Mouse (Mus musculus) heart, embryonic 11.5 days (tissue): Measurements from ENCODE around the gene Inpp4b. TPM values are rescaled to one million over a fixed set of nuclear protein-coding genes. Genes with fewer than 3 reads are reported as not detected.

Source experiments
- ATAC-seq: fragments of 200-750 bp; cut with Nextera tagmentation; replicated peaks from 2 replicates; pipeline ENCODE4 v1.8.0; 2017; ENCODE audit warnings: moderate library complexity; ENCODE audit not compliant: insufficient number of reproducible peaks, low FRiP score, low TSS enrichment
- H3K27ac ChIP-seq: fragments of 300-500 bp; sonication (generic); 2 replicates; pipeline ENCODE4 v1.5.1; 2014; ENCODE audit warnings: mild to moderate bottlenecking, low read depth, low read length
- H3K27me3 ChIP-seq: fragments of 300-500 bp; sonication (generic); 2 replicates; pipeline ENCODE4 v1.6.1; 2014; ENCODE audit warnings: mild to moderate bottlenecking, low read length, mixed read lengths; ENCODE audit not compliant: control insufficient read depth, insufficient read depth
- H3K36me3 ChIP-seq: fragments of 300-500 bp; sonication (generic); 2 replicates; pipeline ENCODE4 v1.6.1; 2014; ENCODE audit warnings: mild to moderate bottlenecking, low read length, moderate library complexity, mixed read lengths; ENCODE audit not compliant: control insufficient read depth, insufficient read depth
- H3K4me1 ChIP-seq: fragments of 300-500 bp; sonication (generic); 2 replicates; pipeline ENCODE4 v1.6.1; 2014; ENCODE audit warnings: low read length; ENCODE audit not compliant: control insufficient read depth, insufficient read depth
- H3K4me2 ChIP-seq: fragments of 300-500 bp; sonication (generic); 2 replicates; pipeline ENCODE4 v1.6.1; 2014; ENCODE audit warnings: mild to moderate bottlenecking, moderate library complexity
- H3K4me3 ChIP-seq: fragments of 300-500 bp; sonication (generic); 2 replicates; pipeline ENCODE4 v1.5.1; 2014; ENCODE audit warnings: low read depth, low read length
- H3K9ac ChIP-seq: fragments of 300-500 bp; sonication (generic); 2 replicates; pipeline ENCODE4 v1.6.1; 2014; ENCODE audit warnings: mild to moderate bottlenecking, low read depth, low read length, moderate library complexity
- H3K9me3 ChIP-seq: fragments of 300-500 bp; sonication (generic); replicated peaks from 2 replicates; pipeline ENCODE4 v1.6.1; 2016; ENCODE audit warnings: low read length; ENCODE audit not compliant: control insufficient read depth
- WGBS: fragments of 180-500 bp; shearing (Covaris S2); extraction: QIAGEN DNeasy Blood & Tissue Kit; methylation state at CpG from one replicate; pipeline ENCODE4 v1.1.7; 2014; ENCODE audit not compliant: insufficient replicate concordance; 5-methylcytosine and 5-hydroxymethylcytosine counted together
- polyA plus RNA-seq: library from polyadenylated mRNA; unstranded; fragments of >200 nt; fragmentation: Nextera tagmentation; extraction: Ambion mirVana; gene quantifications from 2 replicates; pipeline ENCODE4 v1.2.1, GENCODE M21; 2014

Gene Inpp4b
- polyA plus RNA-seq, 1 experiment from 2014 or later, result 8.0 TPM

DNA sequence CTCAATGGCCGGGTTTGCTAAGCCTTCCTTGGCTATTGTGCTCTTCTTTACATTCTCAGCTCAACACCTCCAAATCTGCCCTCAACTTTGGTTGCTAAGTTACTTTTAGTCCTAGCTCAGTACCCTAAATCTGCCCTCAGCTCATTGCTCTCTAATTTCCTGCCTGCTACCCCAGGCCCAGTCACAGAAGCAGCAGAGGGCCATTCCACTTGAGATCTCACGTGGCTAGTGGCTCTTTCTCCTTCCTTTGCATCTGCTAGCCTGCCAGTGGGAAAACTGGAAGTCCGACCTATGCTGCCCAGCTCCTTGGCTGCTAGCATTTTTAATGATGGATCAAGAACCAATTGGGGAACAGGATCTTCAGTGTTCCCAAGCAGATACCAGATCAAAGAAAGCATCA, 472.4 kb downstream of the Inpp4b start:
- Histone ChIP-seq H3K27me3 (no peaks in the 10 kb centered on the region), H3K4me1 (no peaks in the 10 kb centered on the region; the same call in 1 of the 2 replicates), H3K4me2 (no peak overlapping the region), H3K9me3 (no peaks in the 10 kb centered on the region), H3K27ac (no peak overlapping the region), H3K4me3 (no peak overlapping the region), H3K36me3 (no peaks in the 10 kb centered on the region), H3K9ac (no peak overlapping the region)
- ATAC-seq, result no peak
- 45% methylated on average over 3 of the region's 3 CpGs for WGBS

DNA sequence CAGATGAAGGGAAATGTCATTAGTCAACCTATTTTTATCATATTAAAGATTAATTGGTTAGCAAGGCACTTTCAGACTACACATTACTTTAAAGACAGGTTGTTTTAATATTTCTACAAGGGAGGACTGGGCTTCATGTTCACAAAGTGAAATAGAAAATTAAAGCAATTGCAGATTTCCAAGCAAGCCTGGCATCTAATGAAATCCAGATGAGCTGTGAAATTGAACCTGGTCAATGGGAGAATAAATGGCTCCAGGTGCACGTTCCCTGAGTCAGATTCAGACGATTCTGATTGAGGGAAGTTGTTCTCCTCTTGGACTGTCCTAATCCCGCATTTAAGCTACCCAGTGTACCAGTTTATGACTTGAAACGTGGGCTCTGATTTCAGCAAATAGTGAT, 473.2 kb downstream of the Inpp4b start:
- Histone ChIP-seq H3K27me3 (no peaks in the 10 kb centered on the region), H3K36me3 (no peaks in the 10 kb centered on the region), H3K27ac (no peak overlapping the region), H3K9me3 (no peaks in the 10 kb centered on the region), H3K4me3 (no peak overlapping the region), H3K4me2 (no peak overlapping the region), H3K4me1 (no peaks in the 10 kb centered on the region; the same call in 1 of the 2 replicates), H3K9ac (no peak overlapping the region)
- 65% methylated on average over 4 of the region's 4 CpGs for WGBS
- ATAC-seq, result no peak

DNA sequence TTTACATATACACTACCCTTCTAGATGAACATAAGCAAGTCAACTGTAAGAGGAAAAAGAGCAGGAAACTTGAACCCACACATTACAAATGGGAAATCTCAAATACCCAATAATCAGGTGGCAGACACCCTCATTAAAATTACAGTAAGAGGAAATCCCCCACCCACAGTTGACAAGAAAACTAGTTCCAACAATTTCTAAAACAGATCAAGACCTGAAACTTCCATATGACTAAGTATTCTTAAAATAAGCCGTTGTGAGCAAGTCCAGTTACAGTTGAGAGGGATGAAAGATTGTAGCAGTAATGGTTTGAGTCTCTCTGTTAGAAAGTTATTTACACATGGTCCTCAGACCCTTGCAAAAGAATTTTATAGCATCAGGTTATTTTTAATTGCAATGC, 480.8 kb downstream of the Inpp4b start:
- Histone ChIP-seq H3K9ac (no peak overlapping the region), H3K36me3 (no peaks in the 10 kb centered on the region), H3K9me3 (no peaks in the 10 kb centered on the region), H3K4me2 (no peak overlapping the region), H3K27me3 (no peaks in the 10 kb centered on the region), H3K4me3 (no peak overlapping the region), H3K4me1 (no peaks in the 10 kb centered on the region), H3K27ac (no peak overlapping the region)
- ATAC-seq, result no peak
- WGBS, result 81% methylated on average over 1 of the region's 1 CpGs

DNA sequence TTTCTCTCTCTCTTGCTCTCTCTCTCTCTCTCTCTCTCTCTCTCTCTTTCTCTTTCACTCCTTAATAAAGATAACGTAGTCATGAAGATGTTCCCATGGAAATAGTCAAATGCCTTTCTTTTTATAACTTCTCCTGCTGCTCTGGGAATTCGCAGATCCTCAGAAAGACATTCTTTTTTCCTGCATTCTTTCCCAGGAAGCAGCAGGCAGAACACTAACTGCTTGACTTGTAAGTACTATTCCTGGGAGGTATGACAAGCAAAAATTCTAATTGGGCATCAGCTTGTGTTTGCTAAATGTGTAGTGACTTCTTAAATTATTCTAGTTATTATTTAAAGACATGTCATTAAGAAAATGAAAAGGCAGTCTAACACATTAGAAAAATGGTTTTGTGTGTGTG, 482.6 kb downstream of the Inpp4b start:
- no peaks in the 10 kb centered on the region for H3K4me1 ChIP-seq
- no peak overlapping the region for H3K4me3 ChIP-seq
- H3K9me3 ChIP-seq, result no peaks in the 10 kb centered on the region
- no peak overlapping the region for H3K27ac ChIP-seq
- no peak overlapping the region for H3K9ac ChIP-seq
- no peaks in the 10 kb centered on the region for H3K27me3 ChIP-seq
- H3K4me2 ChIP-seq, result no peak overlapping the region
- ATAC-seq, result no peak
- no peaks in the 10 kb centered on the region for H3K36me3 ChIP-seq
- 27% methylated on average over 2 of the region's 2 CpGs for WGBS

DNA sequence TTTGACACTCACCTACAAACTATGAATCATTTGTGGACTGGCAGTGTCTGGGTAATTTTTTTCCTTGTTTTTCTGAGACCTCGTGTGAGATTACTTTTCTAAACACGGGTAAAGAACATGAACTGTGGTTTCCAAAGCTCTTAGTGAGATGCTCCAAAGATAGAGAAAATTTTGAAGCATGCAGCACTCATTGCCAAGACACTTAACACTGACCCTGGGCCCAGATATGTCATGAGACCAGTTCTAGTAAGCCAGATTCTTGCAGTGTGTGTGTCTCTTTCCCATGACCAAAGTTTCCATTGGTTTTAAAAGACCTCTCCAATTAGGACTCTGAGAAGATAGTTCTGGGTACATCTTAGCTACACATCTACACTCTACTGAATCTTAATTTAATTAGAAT, 484.1 kb downstream of the Inpp4b start:
- H3K4me3 ChIP-seq, result no peak overlapping the region
- H3K9ac ChIP-seq, result no peak overlapping the region
- H3K4me2 ChIP-seq, result no peak overlapping the region
- H3K4me1 ChIP-seq, result no peaks in the 10 kb centered on the region
- H3K36me3 ChIP-seq, result no peaks in the 10 kb centered on the region
- H3K27me3 ChIP-seq, result no peaks in the 10 kb centered on the region
- WGBS, result 57% methylated on average over 2 of the region's 2 CpGs
- no peak overlapping the region for H3K27ac ChIP-seq
- ATAC-seq, result no peak
- no peaks in the 10 kb centered on the region for H3K9me3 ChIP-seq

DNA sequence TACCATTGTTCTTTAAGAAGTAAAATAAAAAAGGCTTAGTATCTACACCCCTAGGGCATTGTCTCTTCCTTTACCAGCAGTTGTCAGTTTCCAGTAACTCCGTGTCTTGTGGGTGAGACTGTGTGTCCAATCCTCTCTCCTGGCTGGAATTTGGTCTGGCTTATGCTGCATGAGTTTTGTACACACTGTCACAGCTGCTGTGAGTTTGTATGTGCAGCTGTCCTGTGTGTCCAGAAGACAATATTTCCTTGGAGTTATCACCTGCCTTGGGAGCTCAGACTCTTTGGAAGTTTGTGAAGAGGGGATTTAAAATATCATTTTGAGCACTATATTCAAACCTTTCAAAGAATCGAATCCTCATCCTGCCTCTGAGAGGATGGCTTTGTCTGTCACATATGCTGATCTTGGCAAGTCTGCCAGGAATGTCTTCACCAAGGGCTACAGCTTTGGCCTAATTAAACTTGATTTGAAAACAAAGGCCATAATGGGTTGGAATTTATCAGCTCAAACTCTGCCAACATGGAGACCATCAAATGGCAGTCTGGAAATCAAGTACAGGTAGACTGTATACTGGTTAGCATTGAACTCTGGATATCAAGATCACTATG, 485.1 kb downstream of the Inpp4b start:
- no peak for ATAC-seq
- H3K27me3 ChIP-seq, result no peaks in the 10 kb centered on the region
- no peaks in the 10 kb centered on the region for H3K36me3 ChIP-seq
- H3K27ac ChIP-seq, result no peak overlapping the region
- H3K9ac ChIP-seq, result no peak overlapping the region
- H3K4me2 ChIP-seq, result no peak overlapping the region
- no peaks in the 10 kb centered on the region for H3K9me3 ChIP-seq
- WGBS, result 79% methylated on average over 2 of the region's 2 CpGs
- no peaks in the 10 kb centered on the region for H3K4me1 ChIP-seq
- no peak overlapping the region for H3K4me3 ChIP-seq

DNA sequence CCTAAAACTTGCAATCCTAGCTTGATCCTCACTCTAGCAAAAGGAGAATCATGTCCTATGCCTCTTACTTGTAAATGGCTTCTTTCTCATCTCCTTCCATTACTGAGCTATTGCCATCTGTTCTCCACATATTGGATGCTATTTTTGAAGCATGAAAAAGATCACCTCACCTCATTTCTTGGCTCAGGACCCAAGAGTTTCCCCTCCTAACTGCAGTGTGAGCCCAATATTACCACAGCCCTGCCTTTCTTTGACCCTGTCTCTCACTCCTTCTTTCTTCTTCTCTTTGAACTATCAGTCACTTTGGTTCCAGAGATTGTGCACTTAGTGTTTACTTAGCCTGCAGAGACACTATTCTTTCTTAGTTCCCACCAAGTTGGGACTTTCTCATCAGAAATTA, 489.1 kb downstream of the Inpp4b start:
- H3K4me2 ChIP-seq, result no peak overlapping the region
- H3K9me3 ChIP-seq, result no peaks in the 10 kb centered on the region
- H3K4me3 ChIP-seq, result no peak overlapping the region
- no peak overlapping the region for H3K9ac ChIP-seq
- no peaks in the 10 kb centered on the region for H3K27me3 ChIP-seq
- H3K36me3 ChIP-seq, result no peaks in the 10 kb centered on the region
- ATAC-seq, result no peak
- no peaks in the 10 kb centered on the region for H3K4me1 ChIP-seq
- H3K27ac ChIP-seq, result no peak overlapping the region

DNA sequence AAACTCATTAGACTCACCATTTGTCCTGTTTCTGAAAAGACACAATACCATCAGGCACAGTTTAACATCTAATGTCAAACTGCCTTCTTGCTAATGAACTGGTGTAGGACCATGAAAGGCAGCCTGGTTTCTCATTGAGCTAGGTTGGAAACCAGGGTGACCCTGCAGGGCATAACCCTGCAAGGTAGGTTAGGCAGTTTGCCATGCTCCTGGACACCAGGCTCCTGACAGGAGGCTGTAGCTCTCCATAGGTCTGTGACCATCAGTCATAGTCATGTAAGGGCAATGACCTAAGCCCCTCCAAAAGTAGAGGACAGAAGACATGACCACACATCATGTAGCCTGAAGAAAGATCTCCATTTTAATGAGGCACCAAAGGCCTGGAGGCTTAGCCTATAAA, 491.5 kb downstream of the Inpp4b start:
- H3K27ac ChIP-seq, result no peak overlapping the region
- no peaks in the 10 kb centered on the region for H3K9me3 ChIP-seq
- no peaks in the 10 kb centered on the region for H3K4me1 ChIP-seq
- no peak overlapping the region for H3K9ac ChIP-seq
- H3K4me2 ChIP-seq, result no peak overlapping the region
- H3K27me3 ChIP-seq, result no peaks in the 10 kb centered on the region
- no peak for ATAC-seq
- H3K4me3 ChIP-seq, result no peak overlapping the region
- no peaks in the 10 kb centered on the region for H3K36me3 ChIP-seq

DNA sequence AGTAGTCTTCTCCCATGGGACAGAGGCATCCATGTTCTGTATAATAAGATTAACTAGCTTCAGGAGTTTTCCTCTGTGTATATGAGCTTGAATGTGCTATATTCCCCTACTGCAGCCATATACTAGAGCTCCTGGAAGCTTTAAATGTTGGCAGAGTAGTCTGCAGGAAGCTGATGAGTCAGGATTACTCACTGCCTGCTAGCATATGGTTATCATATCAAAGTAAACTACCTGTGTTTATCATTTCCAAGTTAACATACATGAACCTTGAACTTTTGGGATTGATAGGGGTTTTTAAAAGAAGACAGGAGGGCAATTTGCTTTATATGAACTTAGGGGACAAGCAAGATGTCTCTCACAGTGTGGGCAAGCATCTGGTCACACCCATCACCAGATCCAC, 498.2 kb downstream of the Inpp4b start:
- Histone ChIP-seq H3K36me3 (no peaks in the 10 kb centered on the region), H3K4me3 (no peak overlapping the region), H3K9me3 (no peaks in the 10 kb centered on the region), H3K4me2 (no peak overlapping the region), H3K9ac (no peak overlapping the region), H3K27me3 (no peaks in the 10 kb centered on the region), H3K27ac (no peak overlapping the region), H3K4me1 (no peaks in the 10 kb centered on the region)
- ATAC-seq, result no peak
